Mouse (Mus musculus): ENCODE measurements around the gene 4931422A03Rik. TPM values are rescaled to one million over a fixed set of nuclear protein-coding genes. Genes with fewer than 3 reads are reported as not detected.
A peak's percentile ranks its signal among the peaks of the same experiment; 100 is the strongest.

4931422A03Rik gene
- total and polyA plus RNA-seq, 3 experiments: 0.50 to 4.9 TPM; not detected in 1

GRCm38 (mm10) chr2:103955714-103956113, 72.4 kb downstream of the 4931422A03Rik start:
- no peaks in the 10 kb centered on the region for H3K27me3 ChIP-seq (ENCODE audit: control insufficient read depth in 1 of 2, insufficient read depth in 2 of 2, low read length in 2 of 2)
- peaks cover 0 to 44% of the 10 kb centered on the region in 2 experiments; a peak in 2 of 4 replicates for H3K36me3 ChIP-seq (ENCODE audit: control insufficient read depth in 1 of 2, insufficient read depth in 2 of 2, low read length in 2 of 2)
- TF ChIP-seq MAZ (IDR thresholded peaks at IDR 0.05; ENCODE audit: low read depth, low read length) (no peak), ETS1 (IDR thresholded peaks at IDR 0.05; ENCODE audit: low read depth, low read length) (no peak), MAFK (IDR thresholded peaks at IDR 0.05; ENCODE audit: borderline replicate concordance, low read depth, low read length) (no peak)
- H3K79me2 ChIP-seq (ENCODE audit: control insufficient read depth, insufficient read depth, low read length, poor library complexity): peaks cover 31% of the 10 kb centered on the region
- no peak overlapping the region for H3K9ac ChIP-seq (ENCODE audit: control insufficient read depth, low read depth, low read length, poor library complexity, severe bottlenecking)
- no peak overlapping the region for H3K4me3 ChIP-seq (ENCODE audit: control insufficient read depth in 1 of 2, insufficient read depth in 1 of 2, low read depth in 2 of 2, low read length in 2 of 2)
- DNase-seq (ENCODE audit: low read depth, low spot score): no peak
- no peaks in the 10 kb centered on the region for H3K9me3 ChIP-seq (replicated peaks; ENCODE audit: insufficient read depth, low read length)
- peak overlapping the region; percentile 93 for H3K27ac ChIP-seq (ENCODE audit: control insufficient read depth, low read depth, low read length)
- peaks cover 16 to 40% of the 10 kb centered on the region in 2 experiments for H3K4me1 ChIP-seq (ENCODE audit: control insufficient read depth in 1 of 2, insufficient read depth in 2 of 2, low read length in 2 of 2)

- H3K79me2 ChIP-seq (ENCODE audit: control insufficient read depth, insufficient read depth, low read length, poor library complexity): peaks cover 8% of the 10 kb centered on the region
- H3K9me3 ChIP-seq (replicated peaks; ENCODE audit: insufficient read depth, low read length): no peaks in the 10 kb centered on the region
- H3K27me3 ChIP-seq (ENCODE audit: control insufficient read depth in 1 of 2, insufficient read depth in 2 of 2, low read length in 2 of 2): no peaks in the 10 kb centered on the region
- H3K4me3 ChIP-seq (ENCODE audit: control insufficient read depth in 1 of 2, insufficient read depth in 1 of 2, low read depth in 2 of 2, low read length in 2 of 2): no peak overlapping the region
- no peak for DNase-seq (ENCODE audit: low read depth, low spot score)
- no peak overlapping the region for H3K9ac ChIP-seq (ENCODE audit: control insufficient read depth, low read depth, low read length, poor library complexity, severe bottlenecking)
- H3K36me3 ChIP-seq (ENCODE audit: control insufficient read depth in 1 of 2, insufficient read depth in 2 of 2, low read length in 2 of 2): peaks cover 0 to 20% of the 10 kb centered on the region in 2 experiments; a peak in 2 of 4 replicates
- TF ChIP-seq E2F4 (IDR thresholded peaks at IDR 0.05; ENCODE audit: borderline replicate concordance, low read depth, low read length): no peak
- no peak for TF ChIP-seq USF2 (IDR thresholded peaks at IDR 0.05; ENCODE audit: borderline replicate concordance in 1 of 2, insufficient read depth in 1 of 2, low read depth in 1 of 2, low read length in 2 of 2)
- TF ChIP-seq ZNF384 (IDR thresholded peaks at IDR 0.05; ENCODE audit: low read depth, low read length): no peak
- no peak for TF ChIP-seq GABPA (IDR thresholded peaks at IDR 0.05; ENCODE audit: low read depth, low read length)
- TF ChIP-seq MEF2A (IDR thresholded peaks at IDR 0.05; ENCODE audit: extremely low read depth, insufficient replicate concordance, low read depth, low read length, poor library complexity, severe bottlenecking): no peak
- TF ChIP-seq HCFC1 (IDR thresholded peaks at IDR 0.05; ENCODE audit: low read depth, low read length): no peak
- TF ChIP-seq POLR2AphosphoS2 (IDR thresholded peaks at IDR 0.05; ENCODE audit: low read length): no peak
- TF ChIP-seq NRF1 (IDR thresholded peaks at IDR 0.05; ENCODE audit: insufficient read depth, low read depth, low read length, poor library complexity, severe bottlenecking): no peak
- TF ChIP-seq POLR2AphosphoS5 (IDR thresholded peaks at IDR 0.05; ENCODE audit: borderline replicate concordance, low read depth, low read length): no peak
- TF ChIP-seq ZMIZ1 (IDR thresholded peaks at IDR 0.05; ENCODE audit: low read depth, low read length): no peak
- no peak for TF ChIP-seq NELFE (IDR thresholded peaks at IDR 0.05; ENCODE audit: low read depth, low read length)
- TF ChIP-seq CHD2 (IDR thresholded peaks at IDR 0.05; ENCODE audit: low read length): no peak
- no peak for TF ChIP-seq MAX (IDR thresholded peaks at IDR 0.05; ENCODE audit: low read length)
- no peak for TF ChIP-seq ETS1 (IDR thresholded peaks at IDR 0.05; ENCODE audit: low read depth, low read length)
- no peak for TF ChIP-seq RCOR1 (IDR thresholded peaks at IDR 0.05; ENCODE audit: low read depth, low read length)
- H3K4me1 ChIP-seq (ENCODE audit: control insufficient read depth in 1 of 2, insufficient read depth in 2 of 2, low read length in 2 of 2): peaks cover 9 to 22% of the 10 kb centered on the region in 2 experiments
- H3K27ac ChIP-seq (ENCODE audit: control insufficient read depth, low read depth, low read length): no peak overlapping the region
These were observed 74.9 kb downstream of the 4931422A03Rik start for GRCm38 (mm10) chr2:103953050-103953835.
